Mouse (Mus musculus) liver, postnatal 0 days (tissue): ENCODE measurements around the gene Klhl35. TPM values are rescaled to one million over a fixed set of nuclear protein-coding genes. Genes with fewer than 3 reads are reported as not detected.

ENCODE experiments used
- ATAC-seq: fragments of 200-750 bp; cut with Nextera tagmentation; 2 replicates; pipeline ENCODE4 v1.8.0; 2017; ENCODE audit warnings: mild to moderate bottlenecking, moderate library complexity
- DNase-seq: peaks from one replicate; pipeline ENCODE4 v3.0.0-alpha.2; 2016
- H3K27ac ChIP-seq: fragments of 300-500 bp; sonication (generic); 2 replicates; pipeline ENCODE4 v1.5.1; 2014; ENCODE audit warnings: antibody characterized with exemption, moderate library complexity, mild to moderate bottlenecking, low read depth
- H3K27me3 ChIP-seq: fragments of 300-500 bp; sonication (generic); 2 replicates; pipeline ENCODE4 v1.6.1; 2014; ENCODE audit warnings: low read length, control low read depth, mixed read lengths; ENCODE audit not compliant: insufficient read depth
- H3K36me3 ChIP-seq: fragments of 300-500 bp; sonication (generic); replicated peaks from 2 replicates; pipeline ENCODE4 v1.6.1; 2014; ENCODE audit warnings: mild to moderate bottlenecking, control low read depth, low read length, moderate library complexity, mixed read lengths; ENCODE audit not compliant: insufficient read depth
- H3K4me1 ChIP-seq: fragments of 300-500 bp; sonication (generic); 2 replicates; pipeline ENCODE4 v1.6.1; 2014; ENCODE audit warnings: antibody characterized with exemption, mild to moderate bottlenecking, control low read depth; ENCODE audit not compliant: insufficient read depth
- H3K4me2 ChIP-seq: fragments of 300-500 bp; sonication (generic); 2 replicates; pipeline ENCODE4 v1.6.1; 2014; ENCODE audit warnings: low read depth, mild to moderate bottlenecking, low read length, moderate library complexity, mixed read lengths
- H3K4me3 ChIP-seq: fragments of 300-500 bp; sonication (generic); 2 replicates; pipeline ENCODE4 v1.5.1; 2014; ENCODE audit warnings: low read depth, low read length
- H3K9ac ChIP-seq: fragments of 300-500 bp; sonication (generic); replicated peaks from 2 replicates; pipeline ENCODE4 v1.6.1; 2014; ENCODE audit warnings: mild to moderate bottlenecking, moderate library complexity
- H3K9me3 ChIP-seq: fragments of 300-500 bp; sonication (generic); 2 replicates; pipeline ENCODE4 v1.6.1; 2016; ENCODE audit warnings: mild to moderate bottlenecking, control low read depth, low read length, mixed read lengths
- CTCF ChIP-seq: sonication (generic); IDR thresholded peaks from 2 replicates; pipeline ENCODE4 v1.5.1; 2016; ENCODE audit warnings: antibody characterized with exemption, low read depth
- EP300 ChIP-seq: IDR thresholded peaks from 2 replicates; pipeline ENCODE4 v1.6.1; 2016; ENCODE audit warnings: antibody characterized with exemption, low read depth, mild to moderate bottlenecking
- WGBS: fragments of 180-500 bp; shearing (Covaris S2); extraction: QIAGEN DNeasy Blood & Tissue Kit; methylation state at CpG from one replicate; pipeline ENCODE4 v1.1.7; 2014; ENCODE audit not compliant: insufficient replicate concordance; 5-methylcytosine and 5-hydroxymethylcytosine counted together
- polyA plus RNA-seq: library from polyadenylated mRNA; unstranded; fragments of >200 nt; fragmentation: Nextera tagmentation; extraction: Ambion mirVana; gene quantifications from 2 replicates; pipeline ENCODE4 v1.2.1, GENCODE M21; 2015

Klhl35 gene
- polyA plus RNA-seq, 1 experiment from 2014 or later = 0.35 TPM

DNA sequence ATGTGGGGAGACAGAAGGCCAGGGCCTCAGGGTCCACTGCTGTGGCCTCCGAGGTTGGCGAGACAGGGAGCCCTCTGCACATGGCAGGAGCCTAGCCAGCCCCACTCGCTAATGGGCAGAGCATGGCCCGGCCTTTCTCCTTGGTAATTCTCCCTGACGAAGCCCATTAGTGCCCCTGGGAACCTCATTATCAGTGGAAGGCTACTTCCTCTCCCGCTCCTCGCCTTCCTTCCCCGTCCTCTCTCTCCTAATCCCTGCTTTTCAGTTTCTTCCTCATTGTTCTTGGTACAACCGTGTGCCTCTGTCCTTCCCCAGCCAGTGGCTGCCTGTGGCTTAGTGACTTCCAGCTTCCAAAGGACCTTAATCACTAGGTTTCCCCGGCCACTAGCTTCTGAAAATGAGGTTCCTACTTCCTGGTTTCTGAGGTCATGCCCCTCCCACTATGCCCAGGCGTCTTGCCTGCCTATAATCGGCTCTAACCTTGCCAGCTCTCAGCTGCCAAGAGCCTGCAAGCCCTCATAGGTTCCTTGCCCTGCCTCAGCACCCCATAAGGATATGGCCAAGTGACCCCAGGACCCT lies 31.0 kb upstream of the Klhl35 start:
- DNase-seq (no peak), ATAC-seq (peak; percentile 17; the same call in 1 of the 2 replicates)
- Histone ChIP-seq H3K36me3 (no peaks in the 10 kb centered on the region), H3K27me3 (no peaks in the 10 kb centered on the region), H3K9me3 (no peaks in the 10 kb centered on the region), H3K4me3 (no peak overlapping the region), H3K9ac (peak overlapping the region; percentile 38; the same call in 1 of the 2 replicates), H3K4me2 (peak overlapping the region; percentile 45), H3K27ac (peak overlapping the region; percentile 16; the same call in 1 of the 2 replicates), H3K4me1 (peaks cover 10% of the 10 kb centered on the region)
- WGBS = 34% methylated on average over 12 of the region's 12 CpGs
- TF ChIP-seq EP300 = no peak
- no peak for TF ChIP-seq CTCF

DNA sequence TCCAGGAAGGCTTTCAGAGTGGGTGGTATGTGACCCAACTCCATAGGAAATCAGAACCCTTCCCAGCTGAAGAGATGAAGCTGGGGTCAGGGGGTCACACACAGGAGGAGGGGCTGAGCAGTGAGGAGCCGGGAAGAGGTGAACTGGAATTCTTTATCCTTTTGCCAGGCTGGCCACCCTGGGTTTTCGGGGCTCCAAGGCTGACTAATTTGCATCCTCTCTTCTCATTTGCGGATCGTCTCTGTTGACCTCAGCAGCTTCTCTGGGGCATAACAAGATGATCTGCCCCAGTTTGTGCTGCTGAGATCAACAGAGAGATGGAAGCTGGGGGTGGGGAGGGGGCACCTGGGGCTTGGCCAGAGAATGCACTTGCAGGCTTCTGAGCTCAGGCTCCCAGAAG lies 29.3 kb upstream of the Klhl35 start:
- no peaks in the 10 kb centered on the region for H3K36me3 ChIP-seq
- no peak for ATAC-seq
- DNase-seq = no peak
- no peak overlapping the region for H3K27ac ChIP-seq
- TF ChIP-seq EP300 = no peak
- no peak for TF ChIP-seq CTCF
- H3K4me2 ChIP-seq = no peak overlapping the region
- peaks cover 10% of the 10 kb centered on the region for H3K4me1 ChIP-seq
- no peak overlapping the region for H3K9ac ChIP-seq
- 35% methylated on average over 4 of the region's 4 CpGs for WGBS
- no peaks in the 10 kb centered on the region for H3K9me3 ChIP-seq
- no peaks in the 10 kb centered on the region for H3K27me3 ChIP-seq
- H3K4me3 ChIP-seq = no peak overlapping the region

DNA sequence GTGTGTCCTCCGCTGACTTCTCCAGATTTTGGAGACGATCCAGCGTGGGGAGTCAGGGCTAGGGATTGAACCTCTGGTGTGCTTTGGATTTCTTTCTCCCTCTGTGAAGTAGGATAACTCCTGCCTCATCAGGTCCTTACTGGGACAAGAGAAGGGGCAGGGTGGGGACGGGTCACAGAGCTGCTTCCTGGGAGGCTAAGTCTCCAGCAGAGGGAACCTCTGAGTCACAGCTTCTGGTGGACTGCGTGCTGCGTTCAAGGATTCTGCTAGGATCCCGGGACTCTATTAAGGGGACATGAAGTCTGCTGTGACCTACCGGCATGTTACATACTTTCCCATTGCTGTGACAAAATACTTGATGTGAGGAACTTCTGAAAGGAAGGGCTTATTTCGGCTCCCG lies 26.9 kb upstream of the Klhl35 start:
- TF ChIP-seq EP300 (no peak), CTCF (peak; percentile 40)
- Histone ChIP-seq H3K36me3 (no peaks in the 10 kb centered on the region), H3K9ac (no peak overlapping the region), H3K4me1 (peaks cover 10% of the 10 kb centered on the region), H3K27ac (no peak overlapping the region), H3K27me3 (no peaks in the 10 kb centered on the region), H3K9me3 (no peaks in the 10 kb centered on the region), H3K4me3 (no peak overlapping the region), H3K4me2 (no peak overlapping the region)
- DNase-seq = no peak
- no peak for ATAC-seq
- WGBS = 69% methylated on average over 10 of the region's 10 CpGs

DNA sequence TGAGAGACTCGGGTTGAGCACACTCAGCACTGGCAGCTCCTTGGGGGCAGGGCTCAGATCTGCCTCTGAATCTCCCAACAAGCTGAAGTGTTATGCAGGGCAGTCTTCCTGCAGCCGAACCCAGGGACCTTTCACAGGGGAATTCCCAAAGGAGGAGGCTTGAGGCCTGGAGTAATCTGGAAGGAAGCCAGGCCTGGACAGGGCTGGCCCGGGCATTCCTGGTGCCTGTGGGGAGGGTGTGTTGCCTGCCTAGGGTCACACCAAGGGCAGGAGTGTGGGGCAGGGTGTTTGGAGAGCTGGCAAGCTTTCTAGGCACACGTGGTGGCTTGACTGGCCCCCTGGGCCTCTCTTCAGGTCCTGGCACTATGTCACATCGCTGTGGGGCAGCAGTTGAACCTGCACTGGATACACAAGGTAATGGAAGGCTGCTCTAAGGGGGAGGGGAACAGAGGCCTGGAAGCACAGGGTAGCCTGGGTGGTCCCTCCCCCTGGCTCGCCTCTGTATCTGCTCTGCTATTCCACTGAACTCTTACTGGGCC lies 24.2 kb upstream of the Klhl35 start:
- no peak overlapping the region for H3K4me2 ChIP-seq
- DNase-seq (peak; percentile 33), ATAC-seq (peak; percentile 73)
- WGBS = 47% methylated on average over 6 of the region's 6 CpGs
- H3K4me1 ChIP-seq = no peaks in the 10 kb centered on the region
- no peaks in the 10 kb centered on the region for H3K27me3 ChIP-seq
- H3K4me3 ChIP-seq = no peak overlapping the region
- no peak for TF ChIP-seq CTCF
- TF ChIP-seq EP300 = no peak
- no peak overlapping the region for H3K9ac ChIP-seq
- H3K9me3 ChIP-seq = no peaks in the 10 kb centered on the region
- no peak overlapping the region for H3K27ac ChIP-seq
- no peaks in the 10 kb centered on the region for H3K36me3 ChIP-seq

DNA sequence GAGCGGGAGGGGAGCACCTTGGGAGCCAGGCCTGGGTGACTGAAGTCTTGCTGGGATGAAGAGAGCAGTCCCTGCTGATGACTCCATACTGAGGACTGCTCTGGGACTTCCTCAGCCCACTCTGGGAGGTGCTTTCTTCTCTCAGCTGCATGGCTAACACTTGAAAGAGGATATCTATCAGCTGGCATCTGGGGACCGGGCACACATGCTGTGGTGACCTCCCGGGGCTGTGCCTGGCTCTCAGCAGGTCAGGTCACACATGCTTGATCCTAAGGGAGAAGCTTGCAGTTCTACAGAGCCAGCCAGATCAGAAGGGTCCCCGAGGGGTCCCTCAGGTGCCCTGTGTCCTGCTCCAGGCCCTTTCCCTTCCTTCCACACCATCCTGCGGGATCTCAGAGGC lies 22.6 kb upstream of the Klhl35 start:
- Histone ChIP-seq H3K27me3 (no peaks in the 10 kb centered on the region), H3K9me3 (no peaks in the 10 kb centered on the region), H3K4me3 (no peak overlapping the region), H3K4me2 (no peak overlapping the region), H3K9ac (no peak overlapping the region), H3K4me1 (no peaks in the 10 kb centered on the region), H3K36me3 (no peaks in the 10 kb centered on the region), H3K27ac (no peak overlapping the region)
- DNase-seq (no peak), ATAC-seq (no peak)
- no peak for TF ChIP-seq EP300
- TF ChIP-seq CTCF = no peak
- WGBS = 77% methylated on average over 5 of the region's 5 CpGs

DNA sequence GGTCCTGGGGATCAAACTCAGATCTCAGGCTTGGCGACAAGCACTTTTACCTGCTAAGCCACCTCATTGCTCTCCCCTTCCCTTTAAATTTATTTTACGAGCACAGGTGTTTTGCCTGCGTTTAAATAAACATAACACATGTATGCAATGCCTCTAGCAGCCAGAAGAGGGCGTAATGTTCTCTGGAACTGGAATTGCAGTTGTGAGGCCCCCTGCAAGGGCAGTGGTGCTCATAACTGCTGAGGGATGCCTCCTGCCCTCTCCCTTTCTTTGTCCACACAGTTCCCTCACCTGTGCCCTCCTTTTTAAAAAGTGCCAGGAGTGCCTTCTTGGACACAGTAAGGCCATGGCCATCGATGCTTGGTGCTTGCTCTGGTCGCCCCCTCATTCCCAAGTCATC lies 21.8 kb upstream of the Klhl35 start:
- no peak overlapping the region for H3K4me3 ChIP-seq
- 64% methylated on average over 6 of the region's 6 CpGs for WGBS
- no peak overlapping the region for H3K27ac ChIP-seq
- ATAC-seq (no peak), DNase-seq (no peak)
- H3K4me1 ChIP-seq = no peaks in the 10 kb centered on the region
- H3K27me3 ChIP-seq = no peaks in the 10 kb centered on the region
- no peak overlapping the region for H3K4me2 ChIP-seq
- H3K9ac ChIP-seq = no peak overlapping the region
- no peaks in the 10 kb centered on the region for H3K9me3 ChIP-seq
- H3K36me3 ChIP-seq = no peaks in the 10 kb centered on the region
- no peak for TF ChIP-seq EP300
- TF ChIP-seq CTCF = peak; percentile 67
